Mouse (Mus musculus) G1E (cell line): Measurements from ENCODE around the gene Olfr153. TPM values are rescaled to one million over a fixed set of nuclear protein-coding genes. Genes with fewer than 3 reads are reported as not detected.
"Not testable (repeated sequence)": the region's sequence is repeated elsewhere in the genome, so short reads cannot be mapped to it uniquely, and the experiment has no call there.

Source experiments
- ATAC-seq: 2 replicates; pipeline ENCODE4 v1.8.0; 2016; ENCODE audit warnings: mild to moderate bottlenecking; ENCODE audit not compliant: insufficient number of reproducible peaks, poor library complexity, low FRiP score, severe bottlenecking; ENCODE audit errors: extremely low read depth
- DNase-seq: peaks from one replicate; pipeline ENCODE4 v3.0.0; 2012; ENCODE audit warnings: low spot score
- H3K27me3 ChIP-seq: 2 replicates; pipeline ENCODE4 v1.6.1; 2012; ENCODE audit warnings: mild to moderate bottlenecking, low read length, inconsistent platforms; ENCODE audit not compliant: insufficient read depth
- H3K36me3 ChIP-seq: replicated peaks from 2 replicates; pipeline ENCODE3; 2012; ENCODE audit warnings: mild to moderate bottlenecking, inconsistent platforms
- H3K4me1 ChIP-seq: 2 replicates; pipeline ENCODE4 v1.6.1; 2012; ENCODE audit warnings: low read depth, low read length, inconsistent platforms, mixed read lengths; ENCODE audit not compliant: insufficient read depth
- H3K4me3 ChIP-seq: 2 replicates; pipeline ENCODE4 v1.5.1; 2012; ENCODE audit warnings: low read depth, mild to moderate bottlenecking, inconsistent platforms, low read length, moderate library complexity, mixed read lengths
- H3K9me3 ChIP-seq: replicated peaks from 2 replicates; pipeline ENCODE4 v1.6.1; 2012; ENCODE audit warnings: inconsistent platforms
- CTCF ChIP-seq: IDR thresholded peaks from 2 replicates; pipeline ENCODE4 v1.5.1; 2012; ENCODE audit warnings: low read depth, low read length, inconsistent platforms, mixed read lengths
- GATA1 ChIP-seq: IDR thresholded peaks from 2 replicates; pipeline ENCODE4 v1.6.1; 2012; ENCODE audit warnings: borderline replicate concordance, low read length, inconsistent platforms, mixed read lengths
- GATA2 ChIP-seq: IDR thresholded peaks from 2 replicates; pipeline ENCODE4 v1.6.1; 2012; ENCODE audit warnings: low read depth, low read length, inconsistent platforms, borderline replicate concordance
- POLR2AphosphoS5 ChIP-seq: IDR thresholded peaks from 2 replicates; pipeline ENCODE4 v1.6.1; 2012; ENCODE audit warnings: low read depth, low read length, inconsistent platforms; ENCODE audit not compliant: insufficient replicate concordance
- TAL1 ChIP-seq: conservative IDR thresholded peaks from 2 replicates; pipeline ENCODE4 v1.6.1; 2012; ENCODE audit warnings: low read depth, low read length, inconsistent platforms, mixed read lengths
- polyA plus RNA-seq: library from polyadenylated mRNA; stranded (reverse); fragments of >175 nt; gene quantifications from 2 replicates; pipeline ENCODE4 v1.2.3, GENCODE M21; 2012
- total RNA-seq, 2 experiments: library from RNA; stranded (forward) in 1 of 2; stranded (reverse) in 1 of 2; fragments of 200-1000 nt in 1 of 2; fragments of >200 nt in 1 of 2; fragmentation: Nextera tagmentation in 1 of 2; gene quantifications; 2 replicates each; pipeline ENCODE4 v1.2.3; 2014 to 2017

Olfr153 gene
- total RNA-seq (2014; fragmentation: Nextera tagmentation) (not detected in 2 replicates), total RNA-seq (2017) (0.11 TPM in 1 of 2 replicates, not detected in the other), polyA plus RNA-seq (not detected in 2 replicates)

DNA sequence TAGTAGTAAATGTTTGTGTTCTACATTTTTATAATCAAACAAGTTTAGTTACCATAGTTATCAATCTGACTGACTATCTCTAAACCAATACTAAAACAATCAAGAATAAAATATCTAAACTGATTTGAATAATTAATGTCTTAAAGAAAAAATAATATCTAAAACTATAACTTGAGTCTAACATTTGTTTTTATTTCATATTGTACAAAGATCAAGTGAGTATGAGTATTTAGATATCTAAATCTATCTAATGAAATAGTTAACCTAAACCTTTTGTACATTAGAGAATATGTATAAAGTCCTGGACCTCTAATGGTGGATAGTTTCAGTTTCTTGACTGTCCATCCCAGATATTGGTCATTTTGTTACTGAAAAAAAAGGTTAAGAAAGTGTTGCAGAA lies at the start of gene Olfr153:
Gene Olfr153, plus strand, starts transcription at position 301 of the 400 bp plus-strand sequence.
- no peak within 1 kb of the TSS for H3K4me3 ChIP-seq
- ATAC-seq: no peak
- H3K4me1 ChIP-seq: no peaks in the 10 kb centered on the region
- H3K27me3 ChIP-seq: no peaks in the 10 kb centered on the region
- H3K9me3 ChIP-seq: peaks cover 6% of the 10 kb centered on the region
- no peaks in the 10 kb centered on the region for H3K36me3 ChIP-seq
- TF ChIP-seq CTCF (no peak), TAL1 (no peak), GATA1 (no peak), GATA2 (no peak), POLR2AphosphoS5 (no peak)
- DNase-seq: no peak

DNA sequence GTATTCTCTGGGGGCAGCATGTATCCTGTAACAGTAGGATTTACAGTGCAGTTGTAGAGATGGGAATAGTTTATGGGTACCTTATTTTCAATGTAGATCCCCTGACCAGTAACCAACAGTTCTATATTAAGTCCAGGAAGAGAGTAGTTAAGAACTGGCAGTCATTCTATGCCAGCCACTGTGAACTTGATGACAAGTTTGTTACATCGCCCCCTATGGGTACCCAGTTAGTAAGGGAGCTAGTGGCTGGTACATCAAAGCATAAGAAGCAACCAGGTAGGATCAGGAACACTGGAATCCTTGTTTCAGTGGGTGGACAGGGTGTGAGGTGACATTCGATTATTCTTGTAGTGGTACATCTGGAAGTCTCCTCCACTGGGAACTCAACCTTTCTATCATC lies 49.3 kb upstream of the Olfr153 start:
- DNase-seq (no peak), ATAC-seq (no peak)
- Histone ChIP-seq H3K4me3 (no peak overlapping the region), H3K36me3 (no peaks in the 10 kb centered on the region), H3K4me1 (no peaks in the 10 kb centered on the region), H3K9me3 (peaks cover 10% of the 10 kb centered on the region), H3K27me3 (no peaks in the 10 kb centered on the region)
- TF ChIP-seq GATA2 (no peak), TAL1 (no peak), POLR2AphosphoS5 (no peak), GATA1 (no peak), CTCF (no peak)

DNA sequence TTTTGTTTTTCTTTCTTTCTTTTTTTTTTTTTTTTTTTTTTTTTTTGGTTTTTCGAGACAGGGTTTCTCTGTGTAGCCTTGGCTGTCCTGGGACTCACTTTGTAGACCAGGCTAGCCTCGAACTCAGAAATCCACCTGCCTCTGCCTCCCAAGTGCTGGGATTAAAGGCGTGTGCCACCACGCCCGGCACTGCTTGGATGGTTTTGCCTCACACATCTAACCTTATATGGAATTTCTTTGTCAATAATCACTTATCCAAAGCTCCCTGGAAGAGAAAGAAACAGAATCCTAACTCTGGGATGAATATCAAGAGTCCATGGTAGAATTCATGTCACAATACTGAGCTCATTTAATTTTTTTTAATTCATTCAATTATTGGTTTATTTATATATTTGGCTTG lies 34.6 kb upstream of the Olfr153 start, which contains the start of gene Pramel7:
Gene Pramel7, minus strand, starts transcription at position 101 of the 400 bp plus-strand sequence.
- DNase-seq, H3K27me3 ChIP-seq, ATAC-seq, H3K9me3 ChIP-seq, H3K36me3 ChIP-seq, H3K4me1 ChIP-seq, H3K4me3 ChIP-seq: not testable (repeated sequence)

DNA sequence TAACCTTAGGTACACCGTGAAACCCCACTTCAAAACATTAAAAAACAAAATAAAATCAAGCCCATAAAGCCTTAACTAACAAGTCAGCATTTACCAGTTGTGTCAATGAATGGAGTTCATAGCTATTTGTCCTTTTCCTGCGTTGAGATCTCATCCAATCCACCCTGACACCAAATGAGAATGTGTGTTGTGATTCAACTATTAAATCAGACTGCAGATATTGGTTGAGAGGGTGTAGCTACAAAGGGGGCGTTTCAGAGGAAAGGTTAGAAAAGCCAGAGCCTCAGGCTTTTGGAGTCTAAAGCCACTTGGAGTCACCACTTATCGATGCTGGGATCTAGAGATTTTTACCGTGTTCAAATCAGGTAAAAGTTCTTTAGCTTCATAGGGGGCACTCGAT lies 25.3 kb upstream of the Olfr153 start, which contains the start of gene Pramel6:
Gene Pramel6, plus strand, starts transcription at position 301 of the 400 bp plus-strand sequence.
- Histone ChIP-seq H3K36me3 (no peaks in the 10 kb centered on the region), H3K9me3 (peaks cover 9% of the 10 kb centered on the region), H3K4me1 (no peaks in the 10 kb centered on the region), H3K27me3 (no peaks in the 10 kb centered on the region), H3K4me3 (no peak within 1 kb of the TSS)
- TF ChIP-seq POLR2AphosphoS5: no peak
- no peak for TF ChIP-seq CTCF
- TF ChIP-seq GATA1: no peak
- no peak for TF ChIP-seq GATA2
- no peak for TF ChIP-seq TAL1
- ATAC-seq (no peak), DNase-seq (no peak)

DNA sequence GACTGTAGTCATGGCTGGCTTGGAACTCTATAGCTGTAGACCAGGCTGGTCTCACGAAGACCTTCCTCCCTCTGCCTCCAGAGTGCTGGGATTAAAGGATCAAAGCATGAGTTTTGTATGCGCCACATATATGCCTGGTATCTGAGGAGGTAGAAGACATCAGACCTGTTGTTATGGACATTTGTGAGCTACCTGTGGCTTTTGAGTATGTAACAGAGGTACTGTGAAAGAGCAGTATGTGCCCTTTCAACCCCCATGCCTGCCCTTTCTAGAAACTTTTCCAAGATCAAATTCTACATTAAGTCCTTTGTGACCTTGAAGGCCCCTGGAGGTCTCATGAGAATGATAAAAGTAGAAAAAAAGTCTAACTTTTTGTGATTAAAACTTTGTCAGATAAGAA lies 16.6 kb upstream of the Olfr153 start:
- Histone ChIP-seq H3K36me3 (no peaks in the 10 kb centered on the region), H3K27me3 (no peaks in the 10 kb centered on the region), H3K4me1 (no peaks in the 10 kb centered on the region), H3K4me3 (no peak overlapping the region), H3K9me3 (peaks cover 10% of the 10 kb centered on the region)
- TF ChIP-seq TAL1 (no peak), GATA1 (no peak), GATA2 (no peak), POLR2AphosphoS5 (no peak), CTCF (no peak)
- ATAC-seq: no peak
- no peak for DNase-seq

DNA sequence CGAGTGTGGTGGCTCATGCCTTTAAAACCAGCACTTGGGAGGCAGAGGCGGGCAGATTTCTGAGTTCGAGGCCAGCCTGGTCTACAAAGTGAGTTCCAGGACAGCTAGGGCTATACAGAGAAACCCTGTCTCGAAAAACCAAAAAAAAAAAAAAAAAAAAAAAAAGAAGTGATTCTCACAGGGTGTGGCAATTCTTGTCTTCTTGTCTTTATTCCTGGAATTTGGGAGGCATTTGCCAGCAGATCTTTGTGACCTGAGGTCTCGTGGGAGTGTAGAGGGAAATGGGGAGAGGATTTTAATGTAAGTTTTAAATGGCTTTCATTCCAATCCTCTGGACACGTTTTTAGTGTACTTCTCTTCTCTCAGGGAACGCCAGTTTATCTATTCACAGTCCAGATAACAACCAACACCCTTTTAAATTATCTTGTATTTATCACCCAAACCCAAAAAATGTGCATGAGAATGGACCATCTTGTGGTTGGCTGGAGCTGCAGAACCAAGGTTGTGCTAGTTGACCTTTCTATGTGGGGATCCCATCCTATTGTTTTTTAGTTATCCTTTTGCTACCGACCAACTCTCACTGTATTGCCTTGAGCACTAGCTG lies 16.0 kb upstream of the Olfr153 start:
- H3K36me3 ChIP-seq: no peaks in the 10 kb centered on the region
- H3K4me3 ChIP-seq: no peak overlapping the region
- H3K9me3 ChIP-seq: peaks cover 12% of the 10 kb centered on the region
- no peaks in the 10 kb centered on the region for H3K4me1 ChIP-seq
- TF ChIP-seq CTCF: no peak
- H3K27me3 ChIP-seq: no peaks in the 10 kb centered on the region
- ATAC-seq (no peak), DNase-seq (no peak)

DNA sequence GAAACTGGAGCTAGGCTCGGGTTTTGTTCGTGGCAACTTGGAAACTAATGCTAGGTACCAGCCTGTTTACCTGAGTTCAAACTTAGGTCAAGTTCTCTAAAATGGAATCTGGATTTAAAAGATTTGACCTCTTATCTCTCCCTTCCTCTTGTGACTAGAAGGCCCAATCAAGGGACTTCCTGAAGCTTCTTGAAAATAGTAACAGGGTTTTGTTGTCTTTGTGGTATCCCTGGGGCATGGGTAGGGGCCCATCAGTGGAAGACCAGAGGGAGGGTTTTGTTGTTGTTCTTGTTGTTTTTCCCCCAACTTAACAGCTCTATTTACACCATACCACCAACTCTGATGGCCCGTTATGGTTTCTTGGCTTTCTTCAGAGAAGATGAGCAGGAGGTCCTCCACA lies 15.0 kb upstream of the Olfr153 start:
- ATAC-seq (no peak), DNase-seq (no peak)
- H3K27me3 ChIP-seq: no peaks in the 10 kb centered on the region
- H3K9me3 ChIP-seq: peaks cover 14% of the 10 kb centered on the region
- H3K36me3 ChIP-seq: no peaks in the 10 kb centered on the region
- no peak overlapping the region for H3K4me3 ChIP-seq
- TF ChIP-seq TAL1 (no peak), GATA1 (no peak), GATA2 (no peak), CTCF (no peak)
- H3K4me1 ChIP-seq: no peaks in the 10 kb centered on the region
